Mouse (Mus musculus) cerebellum, adult 2 months (tissue): ENCODE results near the gene Rims1.

Experiments
- CTCF ChIP-seq: fragments of 200-500 bp; IDR thresholded peaks from 2 replicates; pipeline ENCODE4 v1.5.1; 2011; ENCODE audit warnings: low read depth, mild to moderate bottlenecking, control low read depth, low read length, moderate library complexity, borderline replicate concordance; ENCODE audit not compliant: insufficient read depth
- POLR2A ChIP-seq: fragments of 200-500 bp; IDR thresholded peaks from 2 replicates; pipeline ENCODE4 v1.6.1; 2011; ENCODE audit warnings: low read length, control low read depth, borderline replicate concordance; ENCODE audit not compliant: insufficient read depth

DNA sequence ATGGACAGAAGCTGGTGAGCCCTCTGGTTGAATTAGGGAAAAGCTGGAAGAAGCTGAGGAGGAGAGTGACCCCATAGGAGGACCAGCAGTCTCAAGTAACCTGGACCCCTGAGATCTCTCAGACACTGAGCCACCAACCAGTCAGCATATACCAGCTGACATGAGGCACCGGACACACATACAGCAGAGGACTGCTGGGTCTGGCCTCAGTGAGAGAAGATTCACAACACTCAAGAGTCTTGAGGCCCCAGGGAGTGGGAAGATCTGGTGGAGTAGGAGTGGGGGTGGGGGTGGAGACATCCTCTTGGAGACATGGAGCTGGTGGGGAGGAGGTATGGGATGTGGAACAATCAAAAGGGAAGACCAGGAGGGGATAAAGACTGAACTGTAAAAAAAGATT is 233.1 kb downstream of the Rims1 start:
- no peak for TF ChIP-seq CTCF
- no peak for TF ChIP-seq POLR2A
